Mouse (Mus musculus) cerebellum, adult 2 months (tissue): ENCODE data around the gene 2310033P09Rik.

Experiments
- CTCF ChIP-seq: fragments of 200-500 bp; IDR thresholded peaks from 2 replicates; pipeline ENCODE4 v1.5.1; 2011; ENCODE audit warnings: low read depth, mild to moderate bottlenecking, control low read depth, low read length, moderate library complexity, borderline replicate concordance; ENCODE audit not compliant: insufficient read depth
- POLR2A ChIP-seq: fragments of 200-500 bp; IDR thresholded peaks from 2 replicates; pipeline ENCODE4 v1.6.1; 2011; ENCODE audit warnings: low read length, control low read depth, borderline replicate concordance; ENCODE audit not compliant: insufficient read depth

GRCm38 (mm10) chr11:59210020-59210419 is 1.9 kb downstream of the 2310033P09Rik start:
- TF ChIP-seq POLR2A (no peak), CTCF (no peak)
